In genomic region chr11:19847910-19848309, GRCm38 (mm10) we compare ENCODE assay signal across 19 mouse cellular contexts.
"Had no signal": no experiment of that assay in that cellular context is flagged by ENCODE, and none has a peak within 500 bp of the region (broad histone marks: within the 10 kb centered on the region; RNA-seq: fewer than 3 reads in every experiment).

No protein-coding gene starts in this region.

- ATAC-seq: liver, embryonic 12.5 days; midbrain, embryonic 15.5 days had no signal

- H3K36me3 ChIP-seq: limb, embryonic 10.5 days; limb, embryonic 13.5 days; liver, embryonic 12.5 days; liver, embryonic 15.5 days; lung, embryonic 15.5 days; midbrain, embryonic 12.5 days; midbrain, embryonic 15.5 days; neural tube, embryonic 13.5 days; stomach, embryonic 15.5 days had no signal

- H3K27me3 ChIP-seq: limb, embryonic 13.5 days; liver, embryonic 12.5 days; liver, embryonic 15.5 days; lung, embryonic 15.5 days; midbrain, embryonic 12.5 days; midbrain, embryonic 15.5 days; neural tube, embryonic 13.5 days; stomach, embryonic 15.5 days had no signal

- H3K9ac ChIP-seq: limb, embryonic 13.5 days; liver, embryonic 12.5 days; liver, embryonic 15.5 days; lung, embryonic 15.5 days; midbrain, embryonic 12.5 days; midbrain, embryonic 15.5 days; neural tube, embryonic 13.5 days; stomach, embryonic 15.5 days had no signal

- DNase-seq: kidney, adult 9 months; kidney, postnatal 14 days; kidney, postnatal 4 days; liver; lung, adult 18-20 months; retina, postnatal 1 day; right cerebral cortex, postnatal 25 days; spleen, adult 18-20 months; thymus, postnatal 25 days had no signal

- H3K9me3 ChIP-seq: limb, embryonic 10.5 days; limb, embryonic 13.5 days; liver, embryonic 12.5 days; liver, embryonic 15.5 days; lung, embryonic 15.5 days; midbrain, embryonic 12.5 days; midbrain, embryonic 15.5 days; neural tube, embryonic 13.5 days; stomach, embryonic 15.5 days had no signal

- H3K4me2 ChIP-seq: limb, embryonic 13.5 days; liver, embryonic 12.5 days; liver, embryonic 15.5 days; lung, embryonic 15.5 days; midbrain, embryonic 12.5 days; midbrain, embryonic 15.5 days; neural tube, embryonic 13.5 days; stomach, embryonic 15.5 days had no signal

- H3K4me1 ChIP-seq: midbrain, embryonic 12.5 days; midbrain, embryonic 15.5 days; neural tube, embryonic 13.5 days had no signal

- H3K4me3 ChIP-seq: limb, embryonic 10.5 days; limb, embryonic 13.5 days; liver, embryonic 12.5 days; liver, embryonic 15.5 days; lung, embryonic 15.5 days; midbrain, embryonic 12.5 days; midbrain, embryonic 15.5 days; neural tube, embryonic 13.5 days; stomach, embryonic 15.5 days had no signal

- H3K27ac ChIP-seq: limb, embryonic 10.5 days; limb, embryonic 13.5 days; liver, embryonic 12.5 days; liver, embryonic 15.5 days; lung, embryonic 15.5 days; macrophage; midbrain, embryonic 12.5 days; midbrain, embryonic 15.5 days; neural tube, embryonic 13.5 days had no signal
